Comparison of ENCODE assay signal across 8 mouse cellular contexts in genomic region chr10:13868371-13869321, GRCm38 (mm10). TPM values are rescaled to one million over a fixed set of nuclear protein-coding genes. Genes with fewer than 3 reads are reported as not detected.
A peak's percentile ranks its signal among the peaks of the same experiment; 100 is the strongest.
DNase-seq lines count a peak whose midpoint lies in the region; ATAC-seq and TF ChIP-seq lines count a peak whose summit lies in the region.

Gene Aig1 (minus strand): TSS chr10:13868980.

- no peaks in the 10 kb centered on the region for H3K36me3 ChIP-seq in hindbrain, embryonic 13.5 days
- no peaks in the 10 kb centered on the region for H3K36me3 ChIP-seq in lung, postnatal 0 days (ENCODE audit: insufficient read depth, low read length)

- no peaks in the 10 kb centered on the region; the same call in 1 of the 2 replicates for H3K9me3 ChIP-seq in hindbrain, embryonic 13.5 days
- H3K9me3 ChIP-seq in lung, postnatal 0 days (ENCODE audit: low read length): no peaks in the 10 kb centered on the region

- ATAC-seq in hindbrain, embryonic 13.5 days (ENCODE audit: low FRiP score): peak; percentile 95
- ATAC-seq in lung, postnatal 0 days: peak; percentile 92

- H3K27me3 ChIP-seq in hindbrain, embryonic 13.5 days: no peaks in the 10 kb centered on the region
- no peaks in the 10 kb centered on the region for H3K27me3 ChIP-seq in lung, postnatal 0 days (replicated peaks; ENCODE audit: insufficient read depth, low read length)

- 3% methylated on average over 49 of the region's 77 CpGs for WGBS in hindbrain, embryonic 13.5 days
- 2% methylated on average over 60 of the region's 77 CpGs for WGBS in lung, postnatal 0 days

- H3K4me1 ChIP-seq in hindbrain, embryonic 13.5 days (replicated peaks): peaks cover 15% of the 10 kb centered on the region
- no peaks in the 10 kb centered on the region for H3K4me1 ChIP-seq in lung, postnatal 0 days (ENCODE audit: insufficient read depth, low read depth, low read length)

- peak within 1 kb of the TSS; percentile 80 for H3K4me3 ChIP-seq in hindbrain, embryonic 13.5 days
- peak within 1 kb of the TSS; percentile 61 for H3K4me3 ChIP-seq in lung, postnatal 0 days (ENCODE audit: low read depth, low read length)

- TF ChIP-seq CTCF in lung, postnatal 0 days (IDR thresholded peaks at IDR 0.05): no peak

- peak within 1 kb of the TSS; percentile 89 for H3K27ac ChIP-seq in hindbrain, embryonic 13.5 days
- H3K27ac ChIP-seq in lung, postnatal 0 days (ENCODE audit: low read length): peak within 1 kb of the TSS; percentile 73

- DNase-seq in MN1 (ENCODE audit: low spot score): peak; percentile 66
- DNase-seq in cerebellum, postnatal 10 days: peak; percentile 87 to 88
- DNase-seq in frontal cortex, postnatal 36 days (ENCODE audit: low spot score in 2 of 2): peak; percentile 61 to 76
- peak; percentile 56 to 75 for DNase-seq in layer of hippocampus, postnatal 14 days (ENCODE audit: low spot score in 2 of 2)
- peak; percentile 78 for DNase-seq in lung, postnatal 0 days (ENCODE audit: low spot score)
- DNase-seq in ovary, postnatal 10 days (ENCODE audit: low spot score): peak; percentile 22
- peak; percentile 82 for DNase-seq in thymus, postnatal 0 days (ENCODE audit: low spot score)

- H3K4me2 ChIP-seq in hindbrain, embryonic 13.5 days: peak within 1 kb of the TSS; percentile 82
- peak within 1 kb of the TSS; percentile 85 for H3K4me2 ChIP-seq in lung, postnatal 0 days (replicated peaks; ENCODE audit: low read depth, low read length)

- TF ChIP-seq EP300 in lung, postnatal 0 days (IDR thresholded peaks at IDR 0.05): no peak

- peak within 1 kb of the TSS; percentile 90 for H3K9ac ChIP-seq in hindbrain, embryonic 13.5 days
- peak within 1 kb of the TSS; percentile 51 for H3K9ac ChIP-seq in lung, postnatal 0 days (replicated peaks; ENCODE audit: low read depth)

RNA-seq across cellular contexts. Expression of gene Aig1, which starts in this region (rescaled TPM):
- 75.3 and 76.5 TPM in 2 replicates for polyA plus RNA-seq in hindbrain, embryonic 13.5 days (2015; fragmentation: Nextera tagmentation; extraction: Ambion mirVana)
- total RNA-seq in layer of hippocampus, postnatal 14 days (2021): 10 to 100 TPM; 62.4 to 64.4 TPM
- 45.5 and 47.4 TPM in 2 replicates for polyA plus RNA-seq in lung, postnatal 0 days (2015; fragmentation: Nextera tagmentation; extraction: Ambion mirVana)
- 22.9 and 23.2 TPM in 2 replicates for polyA plus RNA-seq in thymus, postnatal 0 days (2015; fragmentation: Nextera tagmentation; extraction: Ambion mirVana)

Comparison
In these comparisons a context has a peak if more than half of its experiments do, and no peak if none do; other contexts are left out.
1. Peak in every context shown above with its lines: DNase-seq, ATAC-seq, H3K4me3 ChIP-seq and H3K27ac ChIP-seq.
2. DNase-seq: peak in every context shown above with its lines; median percentile 88 in cerebellum, postnatal 10 days; 82 in thymus, postnatal 0 days; 78 in lung, postnatal 0 days; 68 in frontal cortex, postnatal 36 days; 66 in MN1; 66 in layer of hippocampus, postnatal 14 days; 22 in ovary, postnatal 10 days.